Mouse (Mus musculus) monocyte, adult 5-6 weeks (primary cell): Measurements from ENCODE around the gene Rnaset2a. TPM values are rescaled to one million over a fixed set of nuclear protein-coding genes. Genes with fewer than 3 reads are reported as not detected.
"Not testable (repeated sequence)": the region's sequence is repeated elsewhere in the genome, so short reads cannot be mapped to it uniquely, and the experiment has no call there.

Experiments
- ATAC-seq: fragments of 153-309, 156-312 bp; replicated peaks from 2 replicates; pipeline ENCODE4 v1.8.0; 2017; ENCODE audit warnings: mild to moderate bottlenecking; ENCODE audit not compliant: low TSS enrichment, insufficient number of reproducible peaks, severe bottlenecking, poor library complexity, low FRiP score
- total RNA-seq: library from RNA; stranded (forward); fragments of 200-1000, 200-491, 200-594 nt; gene quantifications from 3 replicates; pipeline ENCODE4 v1.2.3, GENCODE M21; 2017

The Rnaset2a gene
- 48.3 to 53.4 TPM (median 53.2 TPM) in 3 replicates for total RNA-seq

- ATAC-seq, result peak; percentile 79
Observed at GRCm38 (mm10) chr17:8147439-8148316, at the start of gene Rnaset2a, which contains the start of gene Gm49673. Rnaset2a (minus strand) TSS chr17:8148097. Gm49673 (minus strand) TSS chr17:8147788.

DNA sequence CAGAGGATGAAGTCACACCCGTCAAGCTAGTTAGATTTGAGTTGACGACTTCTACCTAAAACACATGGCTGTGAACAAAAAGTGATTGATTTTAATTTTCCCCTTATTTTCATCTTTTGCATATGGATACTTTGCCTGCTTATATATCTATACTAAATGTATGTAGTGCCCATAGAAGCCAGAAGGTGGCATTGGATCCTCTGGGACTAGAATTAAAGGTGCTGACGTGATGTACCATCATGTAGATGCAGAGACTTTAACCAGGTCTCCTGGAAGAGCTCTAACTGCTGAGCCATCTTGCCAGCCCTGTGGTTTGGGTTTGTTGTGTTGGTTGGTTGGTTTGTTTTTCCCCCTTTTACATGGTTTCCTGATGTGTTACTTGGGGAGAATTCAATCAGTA is 49.8 kb upstream of the Rnaset2a start:
- no peak for ATAC-seq

GRCm38 (mm10) chr17:8195685-8196376 is 47.9 kb upstream of the Rnaset2a start:
- ATAC-seq, result peak; percentile 63

GRCm38 (mm10) chr17:8193678-8194077 is 45.8 kb upstream of the Rnaset2a start:
- ATAC-seq, result no peak

DNA sequence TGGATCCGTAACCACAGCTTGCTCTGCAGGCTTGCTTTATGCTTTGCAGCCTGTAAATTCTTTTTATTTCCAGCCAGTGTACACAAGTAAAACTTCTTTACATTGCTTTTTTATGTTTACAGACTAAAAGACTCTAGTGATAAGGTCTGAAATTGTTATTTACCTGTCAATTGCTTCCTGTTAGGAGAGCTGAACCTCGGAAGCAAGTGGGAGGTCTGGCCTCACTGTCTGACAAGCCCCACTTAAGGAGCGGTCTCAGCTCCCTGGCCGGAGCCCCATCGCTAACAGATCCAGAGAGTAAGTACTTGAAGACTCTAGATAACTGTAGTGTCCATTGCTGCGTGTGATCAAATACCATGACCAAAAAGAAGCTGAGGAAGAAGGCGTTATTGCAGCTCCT is 36.3 kb upstream of the Rnaset2a start:
- ATAC-seq, result no peak

DNA sequence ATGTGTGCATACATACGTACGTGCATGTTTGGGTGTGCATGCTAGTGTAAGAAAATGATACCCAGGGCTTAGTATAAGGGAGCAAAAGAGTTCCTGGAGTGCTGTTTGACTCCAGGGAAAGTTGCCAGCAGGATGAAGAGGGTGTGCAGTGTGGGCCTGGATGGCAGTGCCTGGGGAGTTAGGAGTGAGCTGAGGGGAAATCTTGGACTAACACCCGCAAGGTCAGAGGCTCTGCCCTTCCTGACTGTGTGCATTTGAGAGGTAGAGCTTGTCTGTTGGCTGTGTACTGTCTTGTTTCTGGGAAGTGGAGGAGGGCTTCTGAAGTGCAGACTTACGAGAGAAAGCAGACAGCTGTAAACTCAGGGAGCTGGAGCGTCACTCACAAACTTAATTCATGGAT is 35.9 kb upstream of the Rnaset2a start:
- ATAC-seq, result no peak

DNA sequence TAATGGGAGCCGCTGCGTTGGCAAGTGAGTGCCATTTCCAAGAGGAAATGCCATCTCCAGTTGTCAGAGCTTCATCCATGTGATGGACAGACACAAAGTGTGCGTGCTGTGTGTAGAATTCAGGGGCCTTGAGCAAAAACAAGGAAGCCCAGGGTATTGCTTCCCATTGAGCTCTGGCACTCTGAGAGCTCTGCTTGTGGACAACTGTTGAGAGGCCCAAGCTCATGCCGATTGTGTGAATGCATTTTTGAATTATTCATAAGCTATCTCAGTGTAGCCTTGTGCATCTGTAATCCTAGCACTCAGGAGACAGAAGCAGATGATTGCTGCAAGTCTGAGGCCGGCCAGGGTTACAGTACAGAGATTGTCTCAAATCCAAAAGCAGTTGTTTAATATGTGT is 29.2 kb upstream of the Rnaset2a start:
- ATAC-seq, result no peak

DNA sequence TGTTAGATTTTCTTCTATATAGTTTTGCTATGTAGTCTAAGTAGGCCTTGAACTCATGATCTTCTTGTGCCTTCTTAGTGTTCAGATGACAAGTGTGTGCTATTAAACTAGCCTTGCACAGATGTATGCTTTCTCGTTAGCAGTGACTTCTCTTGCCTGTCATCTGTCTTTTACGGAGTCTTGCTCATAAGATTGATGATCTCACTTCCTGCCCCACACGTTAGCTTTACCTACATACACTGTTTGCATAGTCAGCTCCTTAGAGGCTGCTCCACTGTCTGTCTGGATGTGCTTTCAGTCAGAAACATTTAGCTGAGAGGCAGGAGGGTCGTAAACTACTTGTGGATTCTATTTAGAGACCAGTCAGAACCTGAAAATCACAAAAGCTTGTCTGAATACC is 23.2 kb upstream of the Rnaset2a start:
- no peak for ATAC-seq

GRCm38 (mm10) chr17:8170331-8170730 is 22.4 kb upstream of the Rnaset2a start:
- ATAC-seq, result 0 out of 2 replicates have a peak, but pooled peaks have one; percentile 10

GRCm38 (mm10) chr17:8167436-8167835 is 19.5 kb upstream of the Rnaset2a start:
- not testable (repeated sequence) for ATAC-seq

GRCm38 (mm10) chr17:8166454-8166853 is 18.6 kb upstream of the Rnaset2a start:
- ATAC-seq, result not testable (repeated sequence)

DNA sequence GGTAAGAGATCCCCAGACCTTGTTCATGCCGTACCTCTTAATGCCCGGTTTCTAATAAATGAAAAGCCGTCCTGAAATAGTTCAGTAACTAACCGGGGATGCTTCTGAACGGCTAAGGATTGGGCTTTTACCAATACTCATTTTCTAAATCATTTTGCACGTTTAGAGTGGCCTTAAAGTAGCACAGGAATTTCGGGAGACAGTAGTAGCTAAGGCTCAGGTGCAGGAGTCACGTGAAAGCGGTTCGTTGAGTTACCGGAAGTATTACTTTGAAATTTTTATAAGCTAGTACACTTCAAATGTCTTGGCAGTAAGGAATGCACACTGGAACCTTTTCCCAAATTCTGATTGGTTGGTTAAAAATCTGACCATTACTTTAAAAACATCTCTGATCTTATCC is 18.1 kb upstream of the Rnaset2a start:
- not testable (repeated sequence) for ATAC-seq

DNA sequence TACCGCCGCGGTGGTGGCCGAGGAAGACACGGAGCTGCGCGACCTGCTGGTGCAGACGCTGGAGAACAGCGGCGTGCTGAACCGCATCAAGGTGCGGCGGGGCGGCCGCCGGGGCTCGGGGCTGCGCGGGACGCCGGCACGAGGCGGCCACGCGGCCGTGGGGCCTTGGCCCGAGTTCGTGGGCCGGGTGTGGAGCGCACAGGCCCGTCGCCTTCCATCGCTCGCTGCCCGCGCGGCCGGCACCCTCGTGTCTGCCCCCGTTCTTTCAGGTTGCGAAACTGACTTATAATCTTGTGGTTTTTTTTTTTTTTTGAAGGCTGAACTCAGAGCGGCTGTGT is 17.7 kb upstream of the Rnaset2a start:
- not testable (repeated sequence) for ATAC-seq

DNA sequence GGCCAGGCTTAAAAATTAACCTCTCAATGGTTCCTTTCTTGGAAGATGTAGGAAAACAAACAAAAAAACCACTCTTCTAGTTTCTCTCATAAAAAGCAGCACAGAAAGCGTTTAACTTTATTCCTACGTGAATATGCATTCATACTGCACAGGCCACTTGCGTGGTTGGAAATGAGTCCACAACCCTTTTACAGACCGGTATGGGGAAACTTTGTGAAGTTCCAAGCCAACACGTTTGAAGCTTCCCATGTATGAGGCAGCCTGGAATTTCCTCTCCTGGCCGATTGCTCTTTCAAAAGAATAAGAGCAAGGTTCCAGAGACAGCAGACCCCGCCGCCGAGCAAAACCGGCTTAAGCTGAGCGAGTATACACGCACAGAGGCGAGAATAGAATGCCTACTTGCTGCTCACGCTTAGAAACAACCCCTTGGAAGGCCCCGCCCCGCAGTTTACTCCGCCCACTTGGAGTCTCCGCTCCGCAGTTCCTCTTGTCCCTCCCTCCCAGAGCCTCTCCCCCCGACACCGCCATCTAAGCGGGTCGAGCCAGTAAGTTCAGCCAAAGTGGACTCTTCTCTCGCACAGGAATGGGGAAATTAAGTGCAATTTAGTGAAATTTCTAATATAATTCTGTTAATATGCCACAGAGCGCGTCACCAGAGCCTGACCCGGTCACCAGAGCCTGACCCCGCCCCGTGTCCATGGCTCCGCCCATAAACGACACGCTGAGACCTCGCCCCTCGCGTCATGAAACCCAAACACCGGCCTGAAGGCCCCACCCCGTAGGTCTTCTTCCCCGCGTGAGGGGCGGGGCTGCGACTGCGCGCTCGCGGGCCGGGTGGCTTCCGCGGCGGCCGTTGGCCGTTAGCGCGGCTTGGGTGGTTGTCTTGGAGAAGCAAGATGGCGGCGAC is 17.1 kb upstream of the Rnaset2a start, which contains the start of gene Fgfr1op:
Fgfr1op (plus strand) TSS at position 801 of the 907 bp plus-strand sequence.
- peak; percentile 85 for ATAC-seq

DNA sequence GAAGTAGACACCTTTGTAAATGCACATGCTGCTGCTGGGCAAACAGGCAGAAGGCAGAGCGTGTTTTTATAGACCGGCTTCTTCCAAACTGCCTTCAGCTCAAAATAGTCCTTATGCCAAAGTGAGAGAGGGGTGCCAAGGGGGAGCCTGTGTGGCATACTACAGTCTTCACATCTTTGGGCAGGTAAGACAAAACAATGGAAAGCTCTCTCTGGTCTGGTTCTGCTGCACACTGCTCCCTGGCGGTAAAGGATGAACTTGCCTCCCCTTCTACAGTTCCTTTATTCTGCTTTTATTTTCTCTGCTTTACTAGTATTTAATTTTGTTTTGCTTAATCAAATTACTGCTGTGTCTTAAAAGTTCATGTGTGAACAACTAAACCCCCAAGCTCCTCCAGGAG is 13.1 kb upstream of the Rnaset2a start:
- ATAC-seq, result not testable (repeated sequence)

DNA sequence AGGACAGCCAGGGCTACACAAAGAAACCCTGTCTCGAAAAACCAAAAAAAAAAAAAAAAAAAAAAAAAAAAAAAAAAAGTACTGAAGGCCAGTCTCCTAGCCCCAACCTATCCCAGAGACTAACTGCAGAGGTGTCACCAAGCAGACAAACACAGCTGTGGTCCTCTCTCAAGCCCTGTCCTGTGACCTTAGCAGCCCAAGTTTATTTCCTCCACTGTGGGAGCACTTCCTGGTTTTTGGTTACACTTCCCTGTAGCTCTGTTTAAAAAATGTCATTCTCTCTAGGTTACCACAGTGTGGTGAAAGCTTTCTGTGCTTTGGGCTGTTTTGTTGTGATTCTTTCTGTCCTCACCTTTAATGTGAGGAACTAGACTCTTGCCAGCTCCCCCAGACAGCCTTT is 10.7 kb upstream of the Rnaset2a start:
- ATAC-seq, result peak; percentile 89

- ATAC-seq, result not testable (repeated sequence)
Observed at GRCm38 (mm10) chr17:8155982-8156381, 8.1 kb upstream of the Rnaset2a start.

DNA sequence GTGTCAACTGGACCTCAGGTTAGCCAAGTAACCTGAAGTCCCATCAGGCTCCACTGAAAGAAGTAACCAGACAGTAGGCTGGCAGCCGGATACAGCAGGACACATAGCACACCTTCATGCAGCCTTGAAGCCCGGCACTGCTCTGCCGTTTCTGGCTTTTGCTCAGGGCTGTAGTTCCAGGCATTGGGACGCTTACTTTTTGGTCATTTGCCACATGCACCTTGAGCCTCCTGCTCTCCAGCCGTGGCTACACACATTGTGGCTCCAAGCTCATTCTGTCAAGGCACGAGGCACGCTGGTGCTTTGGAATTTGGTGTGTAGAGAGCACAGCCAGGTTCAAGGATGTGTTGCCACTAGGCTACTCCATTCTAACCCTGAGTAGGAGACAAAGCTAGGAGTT is 7.1 kb upstream of the Rnaset2a start:
- not testable (repeated sequence) for ATAC-seq

- ATAC-seq, result not testable (repeated sequence)
Observed at GRCm38 (mm10) chr17:8146931-8147330, 966 bp downstream of the Rnaset2a start.
